Mouse (Mus musculus) heart, adult 2 months (tissue): ENCODE measurements at regions not wholly inside any gene's neighbourhood (a gene's known extent, or its start where the extent isn't known, plus 50 kb on each side); places are given as distances from the start of the nearest gene placed in this dataset.

ENCODE experiments used
- CTCF ChIP-seq: fragments of 200-600 bp; IDR thresholded peaks from 2 replicates; pipeline ENCODE4 v1.8.1; 2022; ENCODE audit warnings: antibody characterized with exemption, mild to moderate bottlenecking, moderate library complexity
- EP300 ChIP-seq: fragments of 200-500 bp; IDR thresholded peaks from 2 replicates; pipeline ENCODE4 v1.6.1; 2011; ENCODE audit warnings: low read depth, low read length, control low read depth; ENCODE audit not compliant: insufficient read depth
- POLR2A ChIP-seq: fragments of 200-500 bp; IDR thresholded peaks from 2 replicates; pipeline ENCODE4 v1.6.1; 2011; ENCODE audit warnings: mild to moderate bottlenecking, low read depth, low read length, control low read depth; ENCODE audit not compliant: insufficient read depth

DNA sequence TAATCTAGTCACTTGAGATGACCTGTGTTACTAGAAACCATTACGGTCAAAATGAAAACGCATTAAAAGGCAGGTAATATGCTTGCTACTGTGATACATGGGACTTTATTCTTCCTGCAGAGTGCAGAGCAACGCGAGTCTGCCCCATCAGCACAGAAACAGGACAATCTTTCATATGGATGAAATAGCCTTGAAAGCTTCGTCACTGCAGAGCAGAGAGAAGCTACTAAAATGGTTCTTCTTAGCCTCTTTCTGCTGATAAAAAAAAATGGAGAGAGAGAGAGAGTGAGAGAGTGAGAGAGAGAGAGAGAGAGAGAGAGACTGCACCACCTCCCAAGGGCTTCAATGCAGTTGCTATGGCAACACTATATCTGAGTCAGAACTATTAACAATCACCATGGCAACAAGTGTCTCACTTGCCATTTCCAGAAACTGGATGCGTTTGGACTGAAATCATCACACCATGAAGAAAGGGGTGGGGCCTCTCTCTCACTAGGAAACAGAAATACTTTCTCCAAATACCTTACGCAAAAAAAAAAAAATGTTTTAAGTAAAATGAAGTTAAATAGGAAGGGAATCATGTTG is 157.8 kb upstream of the Zbtb20 start:
- TF ChIP-seq POLR2A: no peak
- TF ChIP-seq CTCF: no peak
- TF ChIP-seq EP300: no peak
